8 mouse cellular contexts compared by ENCODE assay signal in genomic region chrX:109094800-109095199, GRCm38 (mm10). TPM values are rescaled to one million over a fixed set of nuclear protein-coding genes. Genes with fewer than 3 reads are reported as not detected.
DNase-seq lines count a peak whose midpoint lies in the region; ATAC-seq lines count a peak whose summit lies in the region.

No protein-coding gene starts in this region.

- H3K36me3 ChIP-seq in kidney, embryonic 15.5 days, result no peaks in the 10 kb centered on the region
- H3K36me3 ChIP-seq in hindbrain, embryonic 16.5 days (ENCODE audit: control insufficient read depth, insufficient read depth, low read length), result no peaks in the 10 kb centered on the region
- H3K36me3 ChIP-seq in midbrain, embryonic 15.5 days (replicated peaks), result no peaks in the 10 kb centered on the region

- ATAC-seq in kidney, embryonic 15.5 days (replicated peaks; ENCODE audit: low FRiP score), result 0 out of 2 replicates have a peak, but pooled peaks have one; percentile 16
- no peak for ATAC-seq in hindbrain, embryonic 16.5 days
- ATAC-seq in midbrain, embryonic 15.5 days (replicated peaks), result peak; percentile 51; the same call in 1 of the 2 replicates
- ATAC-seq in megakaryocyte-erythroid progenitor cell, adult 5-6 weeks (replicated peaks; ENCODE audit: low FRiP score, low TSS enrichment, poor library complexity, severe bottlenecking), result no peak

- WGBS in kidney, embryonic 15.5 days, result 19% methylated on average over 4 of the region's 4 CpGs
- 12% methylated on average over 4 of the region's 4 CpGs for WGBS in hindbrain, embryonic 16.5 days
- WGBS in midbrain, embryonic 15.5 days, result 17% methylated on average over 4 of the region's 4 CpGs

- peak overlapping the region; percentile 58 for H3K4me3 ChIP-seq in kidney, embryonic 15.5 days (replicated peaks)
- peak overlapping the region; percentile 99 for H3K4me3 ChIP-seq in brown adipose tissue, adult 24 weeks (ENCODE audit: insufficient read depth, low read depth, low read length)
- H3K4me3 ChIP-seq in hindbrain, embryonic 16.5 days (ENCODE audit: low read length), result peak overlapping the region; percentile 53
- peak overlapping the region; percentile 56 for H3K4me3 ChIP-seq in midbrain, embryonic 15.5 days

- H3K9ac ChIP-seq in kidney, embryonic 15.5 days, result no peak overlapping the region
- H3K9ac ChIP-seq in hindbrain, embryonic 16.5 days (ENCODE audit: low read depth, low read length), result no peak overlapping the region
- H3K9ac ChIP-seq in midbrain, embryonic 15.5 days, result peak overlapping the region; percentile 65; the same call in 1 of the 2 replicates

- peak overlapping the region; percentile 92 for H3K27ac ChIP-seq in kidney, embryonic 15.5 days
- H3K27ac ChIP-seq in brown adipose tissue, adult 24 weeks (replicated peaks; ENCODE audit: low read depth, low read length), result peak overlapping the region; percentile 33; the same call in 1 of the 2 replicates
- peak overlapping the region; percentile 87; the same call in 1 of the 2 replicates for H3K27ac ChIP-seq in hindbrain, embryonic 16.5 days (ENCODE audit: low read depth, low read length)
- peak overlapping the region; percentile 91 for H3K27ac ChIP-seq in midbrain, embryonic 15.5 days

- H3K4me1 ChIP-seq in kidney, embryonic 15.5 days, result no peaks in the 10 kb centered on the region
- peaks cover 2% of the 10 kb centered on the region; the same call in 1 of the 2 replicates for H3K4me1 ChIP-seq in brown adipose tissue, adult 24 weeks (ENCODE audit: control insufficient read depth, insufficient read depth, insufficient read length, low read length)
- no peaks in the 10 kb centered on the region for H3K4me1 ChIP-seq in hindbrain, embryonic 16.5 days (ENCODE audit: control insufficient read depth, insufficient read depth, low read depth, low read length)
- H3K4me1 ChIP-seq in midbrain, embryonic 15.5 days, result no peaks in the 10 kb centered on the region

- no peaks in the 10 kb centered on the region for H3K27me3 ChIP-seq in kidney, embryonic 15.5 days
- no peaks in the 10 kb centered on the region for H3K27me3 ChIP-seq in hindbrain, embryonic 16.5 days (replicated peaks; ENCODE audit: control insufficient read depth, insufficient read depth, low read length)
- no peaks in the 10 kb centered on the region for H3K27me3 ChIP-seq in midbrain, embryonic 15.5 days (replicated peaks)

- DNase-seq in kidney, postnatal 36 days, result no peak
- DNase-seq in adrenal gland, adult 2 months, result no peak
- no peak for DNase-seq in ovary, postnatal 10 days (ENCODE audit: low spot score)

- no peaks in the 10 kb centered on the region for H3K9me3 ChIP-seq in kidney, embryonic 15.5 days (replicated peaks)
- H3K9me3 ChIP-seq in hindbrain, embryonic 16.5 days (ENCODE audit: control insufficient read depth, low read length), result no peaks in the 10 kb centered on the region
- no peaks in the 10 kb centered on the region for H3K9me3 ChIP-seq in midbrain, embryonic 15.5 days

- H3K4me2 ChIP-seq in kidney, embryonic 15.5 days, result peak overlapping the region; percentile 54
- peak overlapping the region; percentile 54 for H3K4me2 ChIP-seq in hindbrain, embryonic 16.5 days (ENCODE audit: low read length)
- peak overlapping the region; percentile 46 for H3K4me2 ChIP-seq in midbrain, embryonic 15.5 days

RNA-seq across cellular contexts. Expression of gene Sh3bgrl, which starts 0.4 kb away (rescaled TPM):
- 131 and 134 TPM in 2 replicates for polyA plus RNA-seq in kidney, embryonic 15.5 days (2015; fragmentation: Nextera tagmentation; extraction: Ambion mirVana)
- 164 and 222 TPM in 2 replicates for polyA plus RNA-seq in brown adipose tissue, adult 24 weeks (2012; ENCODE audit: insufficient read depth, insufficient read length, missing spikeins)
- polyA plus RNA-seq in hindbrain, embryonic 16.5 days (2015; fragmentation: Nextera tagmentation; extraction: Ambion mirVana), result 171 and 181 TPM in 2 replicates
- polyA plus RNA-seq in midbrain, embryonic 15.5 days (2015; fragmentation: Nextera tagmentation; extraction: Ambion mirVana), result 181 and 195 TPM in 2 replicates
- total RNA-seq in adrenal gland, adult 2 months (2021), result 100 to 1,000 TPM in 1 of 2 experiments, 10 to 100 TPM in 1; 99.8 to 158 TPM
- polyA plus RNA-seq in adrenal gland, adult 2 months (2012; rRNA removed), result 2.5 and 3.1 TPM in 2 replicates
- 101 and 104 TPM in 2 replicates for total RNA-seq in megakaryocyte-erythroid progenitor cell, adult 5-6 weeks (2014; fragmentation: Nextera tagmentation)
- total RNA-seq in megakaryocyte-erythroid progenitor cell, adult 5-6 weeks (2017), result 137 and 174 TPM in 2 replicates

Comparison
In these comparisons a context has a peak if more than half of its experiments do, and no peak if none do; other contexts are left out.
1. ATAC-seq: peak in kidney, embryonic 15.5 days (single experiment) and midbrain, embryonic 15.5 days (single experiment); none in hindbrain, embryonic 16.5 days (single experiment) and megakaryocyte-erythroid progenitor cell, adult 5-6 weeks (single experiment).
2. H3K27ac ChIP-seq: peak in every context shown above with its lines; median percentile 92 in kidney, embryonic 15.5 days; 91 in midbrain, embryonic 15.5 days; 87 in hindbrain, embryonic 16.5 days; 33 in brown adipose tissue, adult 24 weeks.
3. RNA of gene Sh3bgrl, which starts 0.4 kb away (polyA plus RNA-seq): 164 to 222 TPM in brown adipose tissue, adult 24 weeks, 181 to 195 TPM in midbrain, embryonic 15.5 days, 171 to 181 TPM in hindbrain, embryonic 16.5 days and 131 to 134 TPM in kidney, embryonic 15.5 days; 2.5 to 3.1 TPM in adrenal gland, adult 2 months; every median in the first group is over 10 times any median in the second.
4. Peak in every context shown above with its lines, with median percentiles within 50 percentile points of each other: H3K4me2 ChIP-seq and H3K4me3 ChIP-seq.